Mouse (Mus musculus) intestine, embryonic 14.5 days (tissue): ENCODE measurements around the gene Smyd2. TPM values are rescaled to one million over a fixed set of nuclear protein-coding genes. Genes with fewer than 3 reads are reported as not detected.

Source experiments
- ATAC-seq: fragments of 200-750 bp; cut with Nextera tagmentation; replicated peaks from 2 replicates; pipeline ENCODE4 v1.8.0; 2017; ENCODE audit warnings: low read depth, moderate number of reproducible peaks, moderate TSS enrichment, moderate library complexity; ENCODE audit not compliant: low FRiP score, low TSS enrichment
- DNase-seq: peaks from one replicate; pipeline ENCODE4 v3.0.0-alpha.2; 2018; ENCODE audit warnings: low spot score
- H3K27ac ChIP-seq: fragments of 300-500 bp; sonication (generic); 2 replicates; pipeline ENCODE4 v1.5.1; 2014; ENCODE audit warnings: low read depth, mild to moderate bottlenecking, control low read depth
- H3K27me3 ChIP-seq: fragments of 300-500 bp; sonication (generic); replicated peaks from 2 replicates; pipeline ENCODE4 v1.6.1; 2014; ENCODE audit warnings: low read length, control low read depth; ENCODE audit not compliant: control insufficient read depth, insufficient read depth
- H3K36me3 ChIP-seq: fragments of 300-500 bp; sonication (generic); 2 replicates; pipeline ENCODE4 v1.6.1; 2014; ENCODE audit warnings: low read length, control low read depth; ENCODE audit not compliant: control insufficient read depth, insufficient read depth
- H3K4me1 ChIP-seq: fragments of 300-500 bp; sonication (generic); replicated peaks from 2 replicates; pipeline ENCODE4 v1.6.1; 2014; ENCODE audit warnings: low read length, control low read depth, mixed read lengths; ENCODE audit not compliant: control insufficient read depth, insufficient read depth
- H3K4me2 ChIP-seq: fragments of 300-500 bp; sonication (generic); 2 replicates; pipeline ENCODE4 v1.6.1; 2014; ENCODE audit warnings: low read length
- H3K4me3 ChIP-seq: fragments of 300-500 bp; sonication (generic); 2 replicates; pipeline ENCODE4 v1.5.1; 2014; ENCODE audit warnings: low read depth, low read length, control low read depth, mixed read lengths
- H3K9ac ChIP-seq: fragments of 300-500 bp; sonication (generic); 2 replicates; pipeline ENCODE4 v1.6.1; 2014; ENCODE audit warnings: mild to moderate bottlenecking, low read length
- H3K9me3 ChIP-seq: fragments of 300-500 bp; sonication (generic); 2 replicates; pipeline ENCODE4 v1.6.1; 2016; ENCODE audit warnings: low read length, control low read depth; ENCODE audit not compliant: control insufficient read depth
- WGBS: fragments of 180-500 bp; shearing (Covaris S2); extraction: QIAGEN DNeasy Blood & Tissue Kit; methylation state at CpG from one replicate; pipeline ENCODE4 v1.1.7; 2014; 5-methylcytosine and 5-hydroxymethylcytosine counted together
- polyA plus RNA-seq: library from polyadenylated mRNA; unstranded; fragments of >200 nt; fragmentation: Nextera tagmentation; extraction: Ambion mirVana; gene quantifications from 2 replicates; pipeline ENCODE4 v1.2.1, GENCODE M21; 2014

The Smyd2 gene
- polyA plus RNA-seq, 1 experiment from 2014 or later: 124 TPM

- no peak overlapping the region for H3K4me3 ChIP-seq
- H3K9me3 ChIP-seq: no peaks in the 10 kb centered on the region
- 84% methylated on average over 6 of the region's 6 CpGs for WGBS
- H3K9ac ChIP-seq: no peak overlapping the region
- DNase-seq (no peak), ATAC-seq (no peak)
- no peaks in the 10 kb centered on the region for H3K27me3 ChIP-seq
- H3K27ac ChIP-seq: no peak overlapping the region
- no peak overlapping the region for H3K4me2 ChIP-seq
- H3K36me3 ChIP-seq: peaks cover 28% of the 10 kb centered on the region
- H3K4me1 ChIP-seq: no peaks in the 10 kb centered on the region
Observed at GRCm38 (mm10) chr1:189885975-189886374, 36.2 kb downstream of the Smyd2 start.

- no peak for ATAC-seq
- H3K4me2 ChIP-seq: no peak overlapping the region
- H3K27ac ChIP-seq: no peak overlapping the region
- no peaks in the 10 kb centered on the region for H3K27me3 ChIP-seq
- H3K4me3 ChIP-seq: no peak overlapping the region
- WGBS: 69% methylated on average over 13 of the region's 13 CpGs
- DNase-seq: no peak
- H3K9me3 ChIP-seq: no peaks in the 10 kb centered on the region
- H3K36me3 ChIP-seq: 0 out of 2 replicates have a peak, but pooled peaks cover 21% of the 10 kb centered on the region
- no peak overlapping the region for H3K9ac ChIP-seq
- no peaks in the 10 kb centered on the region for H3K4me1 ChIP-seq
Observed at GRCm38 (mm10) chr1:189884951-189885350, 37.2 kb downstream of the Smyd2 start.

GRCm38 (mm10) chr1:189883531-189884170 lies 38.5 kb downstream of the Smyd2 start:
- Histone ChIP-seq H3K4me1 (no peaks in the 10 kb centered on the region), H3K36me3 (0 out of 2 replicates have a peak, but pooled peaks cover 18% of the 10 kb centered on the region), H3K9ac (no peak overlapping the region), H3K9me3 (no peaks in the 10 kb centered on the region), H3K4me3 (no peak overlapping the region), H3K27me3 (no peaks in the 10 kb centered on the region), H3K27ac (no peak overlapping the region), H3K4me2 (no peak overlapping the region)
- WGBS: 39% methylated on average over 18 of the region's 18 CpGs
- DNase-seq (peak; percentile 66), ATAC-seq (no peak)

GRCm38 (mm10) chr1:189882886-189883285 lies 39.3 kb downstream of the Smyd2 start:
- no peaks in the 10 kb centered on the region for H3K9me3 ChIP-seq
- no peak overlapping the region for H3K9ac ChIP-seq
- no peak overlapping the region for H3K4me3 ChIP-seq
- ATAC-seq (no peak), DNase-seq (peak; percentile 72)
- 0 out of 2 replicates have a peak, but pooled peaks cover 15% of the 10 kb centered on the region for H3K36me3 ChIP-seq
- H3K4me2 ChIP-seq: no peak overlapping the region
- H3K27ac ChIP-seq: no peak overlapping the region
- H3K4me1 ChIP-seq: no peaks in the 10 kb centered on the region
- H3K27me3 ChIP-seq: no peaks in the 10 kb centered on the region
- 51% methylated on average over 7 of the region's 7 CpGs for WGBS

- WGBS: 83% methylated on average over 14 of the region's 14 CpGs
- no peaks in the 10 kb centered on the region for H3K9me3 ChIP-seq
- DNase-seq (no peak), ATAC-seq (no peak)
- H3K9ac ChIP-seq: no peak overlapping the region
- H3K36me3 ChIP-seq: peaks cover 17% of the 10 kb centered on the region; the same call in 1 of the 2 replicates
- H3K4me2 ChIP-seq: no peak overlapping the region
- no peak overlapping the region for H3K4me3 ChIP-seq
- H3K27ac ChIP-seq: no peak overlapping the region
- H3K27me3 ChIP-seq: no peaks in the 10 kb centered on the region
- no peaks in the 10 kb centered on the region for H3K4me1 ChIP-seq
Observed at GRCm38 (mm10) chr1:189880745-189881144, 41.4 kb downstream of the Smyd2 start.

- Histone ChIP-seq H3K4me3 (no peak overlapping the region), H3K36me3 (peaks cover 13% of the 10 kb centered on the region; the same call in 1 of the 2 replicates), H3K27ac (no peak overlapping the region; the same call in 1 of the 2 replicates), H3K9ac (no peak overlapping the region), H3K9me3 (no peaks in the 10 kb centered on the region), H3K4me1 (peaks cover 4% of the 10 kb centered on the region), H3K27me3 (no peaks in the 10 kb centered on the region), H3K4me2 (no peak overlapping the region)
- 64% methylated on average over 8 of the region's 8 CpGs for WGBS
- 0 out of 2 replicates have a peak, but pooled peaks have one; percentile 14 for ATAC-seq
- no peak for DNase-seq
Observed at GRCm38 (mm10) chr1:189879965-189880364, 42.2 kb downstream of the Smyd2 start.

- Histone ChIP-seq H3K4me2 (no peak overlapping the region), H3K36me3 (peaks cover 13% of the 10 kb centered on the region; the same call in 1 of the 2 replicates), H3K4me3 (no peak overlapping the region), H3K9me3 (no peaks in the 10 kb centered on the region), H3K27ac (no peak overlapping the region; the same call in 1 of the 2 replicates), H3K27me3 (no peaks in the 10 kb centered on the region), H3K9ac (no peak overlapping the region), H3K4me1 (peaks cover 11% of the 10 kb centered on the region)
- 52% methylated on average over 2 of the region's 2 CpGs for WGBS
- DNase-seq (no peak), ATAC-seq (no peak)
Observed at GRCm38 (mm10) chr1:189879212-189879611, 43.0 kb downstream of the Smyd2 start.

- 69% methylated on average over 8 of the region's 8 CpGs for WGBS
- H3K4me1 ChIP-seq: peaks cover 13% of the 10 kb centered on the region
- H3K27ac ChIP-seq: no peak overlapping the region
- ATAC-seq (no peak), DNase-seq (no peak)
- H3K36me3 ChIP-seq: peaks cover 10% of the 10 kb centered on the region; the same call in 1 of the 2 replicates
- no peaks in the 10 kb centered on the region for H3K27me3 ChIP-seq
- no peak overlapping the region for H3K4me3 ChIP-seq
- no peaks in the 10 kb centered on the region for H3K9me3 ChIP-seq
- no peak overlapping the region for H3K9ac ChIP-seq
- no peak overlapping the region for H3K4me2 ChIP-seq
Observed at GRCm38 (mm10) chr1:189876162-189876561, 46.0 kb downstream of the Smyd2 start.

- peaks cover 18% of the 10 kb centered on the region; the same call in 1 of the 2 replicates for H3K36me3 ChIP-seq
- ATAC-seq (peak; percentile 26; the same call in 1 of the 2 replicates), DNase-seq (no peak)
- no peaks in the 10 kb centered on the region for H3K27me3 ChIP-seq
- H3K27ac ChIP-seq: peak overlapping the region; percentile 34; the same call in 1 of the 2 replicates
- WGBS: 19% methylated on average over 6 of the region's 6 CpGs
- H3K4me1 ChIP-seq: peaks cover 13% of the 10 kb centered on the region
- no peak overlapping the region for H3K9ac ChIP-seq
- H3K9me3 ChIP-seq: no peaks in the 10 kb centered on the region
- H3K4me3 ChIP-seq: no peak overlapping the region
- peak overlapping the region; percentile 6; the same call in 1 of the 2 replicates for H3K4me2 ChIP-seq
Observed at GRCm38 (mm10) chr1:189875439-189875861, 46.7 kb downstream of the Smyd2 start.
